Mouse (Mus musculus): Measurements from ENCODE around the gene Atg16l1.

The Atg16l1 gene

GRCm38 (mm10) chr1:87828926-87829580 is 73.4 kb downstream of the Atg16l1 start:
- DNase-seq (ENCODE audit: low read depth in 2 of 2, low spot score in 2 of 2), result no peak

DNA sequence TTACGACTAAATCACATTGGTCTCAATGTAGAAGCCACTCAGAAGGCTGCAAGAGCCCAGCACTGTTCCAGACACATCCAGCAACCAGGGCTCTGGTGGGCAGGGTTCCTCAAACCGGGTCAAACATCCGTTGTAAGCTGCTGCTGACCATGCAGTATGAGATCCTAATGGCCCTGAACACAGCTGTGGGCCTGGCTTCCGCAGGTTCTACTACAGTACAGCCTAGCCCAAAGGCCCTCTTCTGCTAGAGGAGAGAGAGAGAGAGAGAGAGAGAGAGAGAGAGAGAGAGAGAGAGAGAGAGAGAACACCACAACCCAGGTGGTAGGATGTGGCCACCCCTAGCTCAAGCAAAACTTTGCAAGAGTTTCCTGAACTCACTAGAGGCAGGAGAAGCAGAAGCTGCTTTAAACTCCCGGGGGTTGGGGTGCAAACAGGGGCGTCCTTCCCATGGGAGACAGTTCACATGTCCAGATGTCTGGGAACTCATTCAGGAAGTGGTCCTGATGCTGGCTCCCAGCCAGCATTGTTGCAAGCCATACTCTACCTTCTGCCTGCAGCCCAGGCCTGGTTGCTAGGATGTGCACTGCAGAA is 74.0 kb downstream of the Atg16l1 start:
- DNase-seq (ENCODE audit: low read depth in 2 of 2, low spot score in 2 of 2), result peak; percentile 28 to 45

- no peak for DNase-seq (ENCODE audit: low read depth in 2 of 2, low spot score in 2 of 2)
Observed at GRCm38 (mm10) chr1:87836453-87836852, 80.8 kb downstream of the Atg16l1 start.

DNA sequence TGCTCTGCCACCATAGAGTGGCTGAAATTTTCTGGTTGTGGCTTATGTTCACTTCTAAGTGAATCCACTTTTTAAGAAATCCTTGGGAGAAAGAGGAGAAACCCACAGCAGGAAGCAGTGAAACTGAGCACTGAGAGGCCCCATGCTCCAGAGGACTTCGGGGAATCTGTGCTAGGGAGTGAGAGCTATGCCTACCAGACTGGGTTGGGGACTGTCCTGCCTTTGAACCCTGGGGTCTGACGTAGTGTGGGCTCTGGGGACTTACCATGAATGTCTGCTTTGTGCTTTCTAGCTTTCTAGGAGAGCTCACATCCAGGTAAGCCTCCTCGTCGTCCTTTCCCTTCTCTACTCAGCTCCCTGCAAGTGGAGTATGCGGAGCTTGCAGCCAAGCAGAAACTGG is 81.3 kb downstream of the Atg16l1 start:
- DNase-seq (ENCODE audit: low read depth in 2 of 2, low spot score in 2 of 2), result no peak

DNA sequence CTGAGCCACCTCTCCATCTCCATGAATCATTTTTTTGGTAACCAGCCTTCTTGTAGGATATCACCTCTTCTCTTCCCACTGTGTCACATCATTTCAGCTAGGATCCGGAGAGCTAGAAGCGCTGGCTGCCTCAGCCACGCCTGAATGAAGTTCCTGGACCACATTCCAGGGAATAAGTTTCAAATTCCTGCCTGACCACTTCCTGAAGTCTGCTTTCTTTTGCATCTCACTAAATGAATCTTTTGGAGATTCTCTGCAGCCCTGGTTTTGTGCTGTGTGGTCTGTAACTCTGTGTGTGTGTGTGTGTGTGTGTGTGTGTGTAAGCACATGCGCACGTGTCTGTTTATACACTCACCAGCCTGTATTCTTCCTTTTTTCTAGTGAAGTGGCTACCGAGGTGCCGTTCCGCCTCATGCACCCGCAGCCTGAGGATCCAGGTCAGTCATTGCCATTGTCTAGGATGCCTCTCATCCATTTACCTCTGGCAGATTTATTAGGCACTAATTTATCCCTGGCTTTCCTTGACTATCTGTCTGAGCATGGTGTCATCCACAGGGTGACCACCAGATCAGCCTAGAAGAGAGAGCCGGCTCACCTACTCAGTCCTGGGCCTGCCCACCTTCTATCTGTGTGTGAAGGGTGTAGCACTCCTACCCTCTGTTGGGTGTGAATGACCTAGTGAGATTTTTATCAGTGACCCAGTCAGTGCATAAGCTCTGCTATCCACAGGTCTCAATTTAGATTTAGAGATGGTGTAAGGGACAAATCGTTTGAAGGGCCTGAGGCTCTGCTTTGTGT is 84.9 kb downstream of the Atg16l1 start:
- no peak for DNase-seq (ENCODE audit: low read depth in 2 of 2, low spot score in 2 of 2)

Data from CD8-positive naive resting alpha-beta T cell, adult 2 months (primary cell).